In genomic region chr5:113208048-113208447, GRCm38 (mm10) we compare ENCODE assay signal across 7 mouse cellular contexts. TPM values are rescaled to one million over a fixed set of nuclear protein-coding genes. Genes with fewer than 3 reads are reported as not detected.
A peak's percentile ranks its signal among the peaks of the same experiment; 100 is the strongest.
DNase-seq lines count a peak whose midpoint lies in the region; ATAC-seq and TF ChIP-seq lines count a peak whose summit lies in the region.

No protein-coding gene starts in this region.

- H3K27ac ChIP-seq in spleen, adult 2 months (ENCODE audit: insufficient read depth, low read length): peak overlapping the region; percentile 31; the same call in 1 of the 2 replicates
- H3K27ac ChIP-seq in heart, embryonic 12.5 days (ENCODE audit: poor library complexity, severe bottlenecking): peak overlapping the region; percentile 69

- no peak overlapping the region for H3K4me3 ChIP-seq in spleen, adult 2 months (ENCODE audit: extremely low read depth, insufficient read depth, insufficient read length)
- H3K4me3 ChIP-seq in heart, embryonic 12.5 days: no peak overlapping the region

- TF ChIP-seq POLR2A in spleen, adult 2 months (IDR thresholded peaks at IDR 0.05; ENCODE audit: low read depth, low read length): no peak

- H3K9ac ChIP-seq in heart, embryonic 12.5 days: no peak overlapping the region

- H3K4me1 ChIP-seq in spleen, adult 2 months (ENCODE audit: control insufficient read depth, insufficient read depth, insufficient read length): no peaks in the 10 kb centered on the region
- H3K4me1 ChIP-seq in heart, embryonic 12.5 days (replicated peaks): peaks cover 46% of the 10 kb centered on the region

- H3K36me3 ChIP-seq in spleen, adult 2 months (ENCODE audit: control insufficient read depth, insufficient read depth, low read length): no peaks in the 10 kb centered on the region
- H3K36me3 ChIP-seq in heart, embryonic 12.5 days: no peaks in the 10 kb centered on the region

- no peak for TF ChIP-seq CTCF in spleen, adult 2 months (IDR thresholded peaks at IDR 0.05; ENCODE audit: extremely low read depth, insufficient read depth, insufficient read length, insufficient replicate concordance)

- no peak for DNase-seq in spleen, adult 2 months (ENCODE audit: low read depth in 1 of 2, low spot score in 2 of 2)
- no peak for DNase-seq in spleen, postnatal 4 days (ENCODE audit: low spot score in 2 of 2)
- DNase-seq in kidney, postnatal 14 days: peak; percentile 71
- DNase-seq in testis, postnatal 14 days (ENCODE audit: low spot score): peak; percentile 56
- DNase-seq in urinary bladder, adult 18-20 months (ENCODE audit: low spot score in 2 of 2): no peak
- no peak for DNase-seq in left cerebral cortex, adult 11 months (ENCODE audit: low spot score)

- no peak for ATAC-seq in heart, embryonic 12.5 days (ENCODE audit: insufficient number of reproducible peaks, low FRiP score)

- WGBS in spleen, adult 2 months: 44% methylated on average over 4 of the region's 4 CpGs
- WGBS in heart, embryonic 12.5 days: 38% methylated on average over 4 of the region's 4 CpGs

- peaks cover 2% of the 10 kb centered on the region for H3K9me3 ChIP-seq in heart, embryonic 12.5 days (replicated peaks)

- no peak overlapping the region for H3K4me2 ChIP-seq in heart, embryonic 12.5 days

- no peaks in the 10 kb centered on the region for H3K27me3 ChIP-seq in spleen, adult 2 months (ENCODE audit: control insufficient read depth, insufficient read depth, low read length)
- no peaks in the 10 kb centered on the region for H3K27me3 ChIP-seq in heart, embryonic 12.5 days (replicated peaks)

RNA-seq across cellular contexts. Expression of gene 2900026A02Rik, which starts 13.0 kb away (rescaled TPM):
- polyA plus RNA-seq in spleen, adult 2 months (2012; rRNA removed): 5.1 and 6.2 TPM in 2 replicates
- polyA plus RNA-seq in heart, embryonic 12.5 days (2016; fragmentation: Nextera tagmentation; extraction: Ambion mirVana): 20.0 and 22.8 TPM in 2 replicates

RNA-seq across cellular contexts. Expression of gene Tmem211, which starts 18.7 kb away (rescaled TPM):
- polyA plus RNA-seq in spleen, adult 2 months (2012; rRNA removed): not detected in 2 replicates
- polyA plus RNA-seq in heart, embryonic 12.5 days (2016; fragmentation: Nextera tagmentation; extraction: Ambion mirVana): not detected in 2 replicates

Comparison
In these comparisons a context has a peak if more than half of its experiments do, and no peak if none do; other contexts are left out.
1. DNase-seq: peak in kidney, postnatal 14 days (single experiment) and testis, postnatal 14 days (single experiment); none in spleen, adult 2 months (0 of 2), spleen, postnatal 4 days (0 of 2), urinary bladder, adult 18-20 months (0 of 2) and left cerebral cortex, adult 11 months (single experiment).